Mouse (Mus musculus): Measurements from ENCODE around the gene Xbp1.
A peak's percentile ranks its signal among the peaks of the same experiment; 100 is the strongest.
"Not testable (repeated sequence)": the region's sequence is repeated elsewhere in the genome, so short reads cannot be mapped to it uniquely, and the experiment has no call there.

The Xbp1 gene

GRCm38 (mm10) chr11:5502351-5503051, 18.0 kb upstream of the Xbp1 start:
- DNase-seq, result no peak

- peak; percentile 45 to 67 for DNase-seq
Measured at GRCm38 (mm10) chr11:5505856-5506575, 14.4 kb upstream of the Xbp1 start.

- no peak for DNase-seq
Measured at GRCm38 (mm10) chr11:5509215-5510098, 11.0 kb upstream of the Xbp1 start.

- DNase-seq, result no peak
Measured at GRCm38 (mm10) chr11:5510099-5510391, 10.4 kb upstream of the Xbp1 start.

GRCm38 (mm10) chr11:5510686-5511085, 9.8 kb upstream of the Xbp1 start:
- not testable (repeated sequence) for DNase-seq

- DNase-seq, result peak; percentile 33 to 60
Measured at GRCm38 (mm10) chr11:5512099-5512725, 8.2 kb upstream of the Xbp1 start.

- DNase-seq, result no peak
Measured at GRCm38 (mm10) chr11:5512961-5513360, 7.5 kb upstream of the Xbp1 start.

GRCm38 (mm10) chr11:5514091-5514490, 6.4 kb upstream of the Xbp1 start:
- no peak for DNase-seq

GRCm38 (mm10) chr11:5515196-5515595, 5.3 kb upstream of the Xbp1 start:
- no peak for DNase-seq

GRCm38 (mm10) chr11:5515655-5516054, 4.8 kb upstream of the Xbp1 start:
- DNase-seq, result no peak

- DNase-seq, result no peak
Measured at GRCm38 (mm10) chr11:5516151-5516550, 4.3 kb upstream of the Xbp1 start.

- no peak for DNase-seq
Measured at GRCm38 (mm10) chr11:5516617-5517016, 3.8 kb upstream of the Xbp1 start.

GRCm38 (mm10) chr11:5517346-5517745, 3.1 kb upstream of the Xbp1 start:
- no peak for DNase-seq

- no peak for DNase-seq
Measured at GRCm38 (mm10) chr11:5519681-5520080, 778 bp upstream of the Xbp1 start.

GRCm38 (mm10) chr11:5521266-5521515, 732 bp downstream of the Xbp1 start:
- no peak for DNase-seq

- peak; percentile 69 to 86 for DNase-seq
Measured at GRCm38 (mm10) chr11:5521516-5522291, 1.2 kb downstream of the Xbp1 start.

GRCm38 (mm10) chr11:5522798-5523415, 2.4 kb downstream of the Xbp1 start:
- DNase-seq, result peak; percentile 50 to 57

GRCm38 (mm10) chr11:5525418-5525817, 5.0 kb downstream of the Xbp1 start:
- no peak for DNase-seq

GRCm38 (mm10) chr11:5526573-5527439, 6.3 kb downstream of the Xbp1 start:
- DNase-seq, result no peak

- no peak for DNase-seq
Measured at GRCm38 (mm10) chr11:5527865-5528523, 7.5 kb downstream of the Xbp1 start.

- peak; percentile 34 to 50 for DNase-seq
Measured at GRCm38 (mm10) chr11:5528841-5529240, 8.4 kb downstream of the Xbp1 start.

All from kidney, postnatal 4 days (tissue).